Mouse (Mus musculus) MEL (cell line): Measurements from ENCODE around the gene Rnf10. TPM values are rescaled to one million over a fixed set of nuclear protein-coding genes. Genes with fewer than 3 reads are reported as not detected.
A peak's percentile ranks its signal among the peaks of the same experiment; 100 is the strongest.

Experiments
- DNase-seq: peaks from one replicate; pipeline ENCODE4 v3.0.0; 2011; ENCODE audit warnings: low read depth, low spot score
- H3K27ac ChIP-seq: 2 replicates; pipeline ENCODE4 v1.5.1; 2012; ENCODE audit warnings: low read depth, mild to moderate bottlenecking, control low read depth, low read length, moderate library complexity; ENCODE audit not compliant: control insufficient read depth
- H3K27me3 ChIP-seq, 2 experiments: fragments of 150-350 bp in 1 of 2; sonication (generic) in 1 of 2; 2 replicates each; pipeline ENCODE4 v1.6.1; 2012; ENCODE audit warnings: low read length in 2 of 2, mild to moderate bottlenecking in 2 of 2, improper control_type of control experiment in 1 of 2, moderate library complexity in 1 of 2; ENCODE audit not compliant: insufficient read depth in 2 of 2, control insufficient read depth in 1 of 2
- H3K36me3 ChIP-seq, 2 experiments: 2 replicates each; pipeline ENCODE4 v1.6.1; 2012 to 2014; ENCODE audit warnings: low read length in 2 of 2, improper control_type of control experiment in 1 of 2, inconsistent platforms in 1 of 2, mild to moderate bottlenecking in 1 of 2; ENCODE audit not compliant: insufficient read depth in 2 of 2, control insufficient read depth in 1 of 2
- H3K4me1 ChIP-seq, 2 experiments: fragments of 150-350 bp in 1 of 2; sonication (generic) in 1 of 2; 2 replicates each; pipeline ENCODE4 v1.6.1; 2012; ENCODE audit warnings: low read length in 2 of 2, improper control_type of control experiment in 1 of 2, mild to moderate bottlenecking in 1 of 2; ENCODE audit not compliant: insufficient read depth in 2 of 2, control insufficient read depth in 1 of 2
- H3K4me3 ChIP-seq, 2 experiments: fragments of 150-350 bp in 1 of 2; sonication (generic) in 1 of 2; 2 replicates each; pipeline ENCODE4 v1.5.1; 2012; ENCODE audit warnings: low read depth in 2 of 2, low read length in 2 of 2, mild to moderate bottlenecking in 2 of 2, moderate library complexity in 2 of 2, control low read depth in 1 of 2, improper control_type of control experiment in 1 of 2; ENCODE audit not compliant: control insufficient read depth in 1 of 2, insufficient read depth in 1 of 2
- H3K79me2 ChIP-seq: 2 replicates; pipeline ENCODE4 v1.6.1; 2012; ENCODE audit warnings: mild to moderate bottlenecking, low read length, moderate library complexity; ENCODE audit not compliant: control insufficient read depth, poor library complexity, insufficient read depth
- H3K9ac ChIP-seq: 2 replicates; pipeline ENCODE4 v1.6.1; 2012; ENCODE audit warnings: low read depth, mild to moderate bottlenecking, control low read depth, low read length, moderate library complexity; ENCODE audit not compliant: control insufficient read depth, poor library complexity, severe bottlenecking
- H3K9me3 ChIP-seq: fragments of 150-350 bp; sonication (generic); replicated peaks from 2 replicates; pipeline ENCODE4 v1.6.1; 2012; ENCODE audit warnings: mild to moderate bottlenecking, low read length, improper control_type of control experiment, moderate library complexity; ENCODE audit not compliant: insufficient read depth
- CHD1 ChIP-seq: IDR thresholded peaks from 2 replicates; pipeline ENCODE4 v1.6.1; 2012; ENCODE audit warnings: low read depth, mild to moderate bottlenecking, inconsistent platforms, low read length, improper control_type of control experiment
- CHD2 ChIP-seq: IDR thresholded peaks from 2 replicates; pipeline ENCODE4 v1.6.1; 2011; ENCODE audit warnings: low read length, improper control_type of control experiment
- MAFK ChIP-seq: IDR thresholded peaks from 2 replicates; pipeline ENCODE4 v1.6.1; 2011; ENCODE audit warnings: low read depth, mild to moderate bottlenecking, low read length, improper control_type of control experiment, borderline replicate concordance
- MAZ ChIP-seq: IDR thresholded peaks from 2 replicates; pipeline ENCODE4 v1.6.1; 2012; ENCODE audit warnings: low read depth, mild to moderate bottlenecking, inconsistent platforms, low read length, improper control_type of control experiment
- NRF1 ChIP-seq: IDR thresholded peaks from 2 replicates; pipeline ENCODE4 v1.6.1; 2014; ENCODE audit warnings: low read depth, mild to moderate bottlenecking, inconsistent platforms, low read length, improper control_type of control experiment, moderate library complexity; ENCODE audit not compliant: poor library complexity, insufficient read depth, severe bottlenecking
- RCOR1 ChIP-seq: IDR thresholded peaks from 2 replicates; pipeline ENCODE4 v1.6.1; 2012; ENCODE audit warnings: low read depth, mild to moderate bottlenecking, inconsistent platforms, low read length, improper control_type of control experiment
- TAL1 ChIP-seq: IDR thresholded peaks from 2 replicates; pipeline ENCODE4 v1.6.1; 2012; ENCODE audit warnings: mild to moderate bottlenecking, inconsistent platforms, low read length, moderate library complexity, mixed read lengths
- TBP ChIP-seq: IDR thresholded peaks from 2 replicates; pipeline ENCODE4 v1.8.0; 2011; ENCODE audit warnings: low read depth, low read length, improper control_type of control experiment
- UBTF ChIP-seq: IDR thresholded peaks from 2 replicates; pipeline ENCODE4 v1.6.1; 2012; ENCODE audit warnings: low read depth, mild to moderate bottlenecking, inconsistent platforms, low read length, improper control_type of control experiment, moderate library complexity, borderline replicate concordance; ENCODE audit not compliant: insufficient read depth
- USF1 ChIP-seq: IDR thresholded peaks from 2 replicates; pipeline ENCODE4 v1.6.1; 2014; ENCODE audit warnings: low read depth, mild to moderate bottlenecking, inconsistent platforms, low read length, improper control_type of control experiment, moderate library complexity
- USF2 ChIP-seq, 2 experiments: IDR thresholded peaks; 2 replicates each; pipeline ENCODE4 v1.6.1; 2011 to 2012; ENCODE audit warnings: improper control_type of control experiment in 2 of 2, low read length in 2 of 2, borderline replicate concordance in 1 of 2, inconsistent platforms in 1 of 2, low read depth in 1 of 2, mild to moderate bottlenecking in 1 of 2; ENCODE audit not compliant: insufficient read depth in 1 of 2
- polyA plus RNA-seq, 2 experiments: library from polyadenylated mRNA; stranded (reverse) in 1 of 2; unstranded in 1 of 2; fragments of >175 nt in 1 of 2; fragments of >200 nt in 1 of 2; gene quantifications; 2 replicates each; pipeline versions ENCODE4 v1.2.1 to v1.2.4; 2012; ENCODE audit warnings: low replicate concordance in 2 of 2, low read depth in 1 of 2; ENCODE audit not compliant: insufficient read length in 2 of 2, insufficient read depth in 1 of 2, missing spikeins in 1 of 2
- total RNA-seq: library from RNA; depleted of rRNA; stranded (reverse); fragments of 300-350 nt; gene quantifications from 2 replicates; pipeline ENCODE4 v1.2.3, GENCODE M21; 2012

The Rnf10 gene
- total and polyA plus RNA-seq, 3 experiments: 44.4 to 254 (median 165) TPM

DNA sequence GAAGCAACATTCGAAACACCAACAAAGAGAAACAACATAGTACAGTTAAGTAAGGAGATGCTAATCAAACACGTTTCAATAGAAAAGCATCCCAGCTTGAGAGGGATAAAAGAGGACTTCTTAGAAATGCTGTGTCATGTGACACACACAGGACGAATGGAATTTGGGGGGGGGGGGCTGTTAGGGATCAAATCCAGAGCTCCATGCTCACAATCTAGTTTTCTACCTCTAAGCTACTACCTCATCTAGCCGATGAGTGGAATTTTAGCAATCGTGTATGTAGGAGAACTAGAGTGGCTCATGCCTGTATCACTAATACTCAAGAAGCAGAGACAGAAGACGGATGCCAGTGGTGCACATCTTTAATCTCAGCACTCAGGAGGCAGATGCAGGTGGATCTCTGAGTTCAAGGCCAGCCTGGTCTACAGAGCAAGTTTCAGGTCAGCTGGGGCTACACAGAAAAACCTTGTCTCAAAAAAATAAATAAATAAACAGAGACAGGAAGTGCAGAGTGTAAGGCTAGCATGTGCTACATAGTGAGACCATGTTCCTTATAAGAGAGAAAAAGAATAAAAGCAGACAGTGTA is 944 bp upstream of the Rnf10 start:
- TF ChIP-seq USF2 (IDR thresholded peaks at IDR 0.05; ENCODE audit: borderline replicate concordance in 1 of 2, insufficient read depth in 1 of 2, low read depth in 1 of 2, low read length in 2 of 2) (peak in 1 of 2 experiments; percentile 40; a peak in 1 of 4 replicates), RCOR1 (0 out of 2 replicates have a peak, but pooled peaks have one; percentile 21), CHD1 (0 out of 2 replicates have a peak, but pooled peaks have one; percentile 20), TBP (0 out of 2 replicates have a peak, but pooled peaks have one; percentile 31), MAZ (0 out of 2 replicates have a peak, but pooled peaks have one; percentile 61), NRF1 (no peak), TAL1 (no peak), USF1 (peak; percentile 88), MAFK (no peak)
- Histone ChIP-seq H3K4me1 (peaks cover 13 to 27% of the 10 kb centered on the region in 2 experiments), H3K27ac (peak overlapping the region; percentile 88), H3K79me2 (peaks cover 37% of the 10 kb centered on the region), H3K9ac (peak overlapping the region; percentile 61), H3K27me3 (no peaks in the 10 kb centered on the region), H3K36me3 (peaks cover 4 to 25% of the 10 kb centered on the region in 2 experiments; a peak in 3 of 4 replicates), H3K4me3 (peak overlapping the region; percentile 48 to 62), H3K9me3 (no peaks in the 10 kb centered on the region)
- peak; percentile 63 for DNase-seq

DNA sequence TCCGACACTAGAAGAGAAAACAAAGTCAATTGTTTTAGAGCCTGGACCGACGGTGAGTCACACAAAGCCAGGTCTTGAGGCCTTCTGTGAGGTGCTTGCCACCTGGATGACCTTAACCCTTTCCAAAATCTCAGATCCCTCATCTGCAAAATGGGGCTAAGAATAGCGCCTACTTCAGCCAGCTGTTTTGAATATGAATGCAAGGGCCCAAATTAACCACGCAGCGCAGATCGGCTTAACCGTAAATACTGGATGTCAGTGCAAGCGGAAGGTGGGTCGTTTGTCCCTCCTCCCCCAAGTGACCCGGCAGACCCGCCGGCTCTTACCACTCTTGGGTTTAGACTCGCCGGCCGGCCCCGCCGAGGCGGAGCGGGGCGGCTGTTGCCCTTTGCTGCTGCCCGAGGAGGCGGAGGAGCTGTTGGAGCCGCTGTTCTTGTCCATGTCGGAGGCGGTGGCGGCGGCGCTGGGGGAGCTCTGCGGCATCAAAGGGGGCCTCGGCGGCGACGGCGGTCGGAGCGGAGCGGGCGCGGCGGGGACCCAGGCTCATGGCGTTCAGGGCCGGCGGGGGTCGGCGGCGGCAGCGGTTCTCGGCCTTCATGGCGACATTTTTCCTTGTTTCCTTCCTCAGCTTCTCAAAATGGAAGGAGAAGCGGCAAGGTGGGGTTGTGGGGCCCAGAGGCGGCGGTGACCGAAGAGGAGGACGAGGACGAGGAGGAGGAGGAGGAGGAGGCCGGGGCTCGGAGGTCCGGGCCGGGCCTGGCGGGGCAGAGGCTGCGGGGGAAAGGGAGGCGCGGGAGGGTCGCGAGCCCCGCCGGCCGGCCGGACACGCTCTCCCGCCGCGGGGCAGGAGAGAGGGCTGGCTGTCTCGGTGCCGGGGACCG is 527 bp downstream of the Rnf10 start:
- Histone ChIP-seq H3K4me3 (peak overlapping the region; percentile 84 to 92), H3K9ac (peak overlapping the region; percentile 95), H3K27ac (peak overlapping the region; percentile 46; the same call in 1 of the 2 replicates), H3K27me3 (no peaks in the 10 kb centered on the region), H3K4me1 (peaks cover 12 to 33% of the 10 kb centered on the region in 2 experiments), H3K79me2 (peaks cover 40% of the 10 kb centered on the region), H3K9me3 (no peaks in the 10 kb centered on the region), H3K36me3 (peaks cover 6 to 31% of the 10 kb centered on the region in 2 experiments; a peak in 3 of 4 replicates)
- 0 out of 2 replicates have a peak, but pooled peaks have one; percentile 56 for TF ChIP-seq MAZ
- TF ChIP-seq UBTF: 0 out of 2 replicates have a peak, but pooled peaks have one; percentile 55
- TF ChIP-seq CHD2: no peak; the same call in 1 of the 2 replicates
- peak; percentile 60 for DNase-seq
